Mouse (Mus musculus) mouse embryonic stem cell (cell line): ENCODE results near the gene Epas1.

Experiments
- in situ Hi-C, 2 experiments: fragments of 300-500 bp; cut with MboI; formaldehyde crosslinking; loops; 1 replicate in 1 of 2; 3 replicates in 1 of 2; pipeline ENCODE4 v1.14.3; 2019 to 2020; ENCODE audit warnings: low sequenced_read_pairs in 2 of 2, low pct_unique_long_range_greater_than_20kb in 1 of 2, mixed read lengths in 1 of 2; ENCODE audit not compliant: unreplicated experiment in 1 of 2

The Epas1 gene

DNA sequence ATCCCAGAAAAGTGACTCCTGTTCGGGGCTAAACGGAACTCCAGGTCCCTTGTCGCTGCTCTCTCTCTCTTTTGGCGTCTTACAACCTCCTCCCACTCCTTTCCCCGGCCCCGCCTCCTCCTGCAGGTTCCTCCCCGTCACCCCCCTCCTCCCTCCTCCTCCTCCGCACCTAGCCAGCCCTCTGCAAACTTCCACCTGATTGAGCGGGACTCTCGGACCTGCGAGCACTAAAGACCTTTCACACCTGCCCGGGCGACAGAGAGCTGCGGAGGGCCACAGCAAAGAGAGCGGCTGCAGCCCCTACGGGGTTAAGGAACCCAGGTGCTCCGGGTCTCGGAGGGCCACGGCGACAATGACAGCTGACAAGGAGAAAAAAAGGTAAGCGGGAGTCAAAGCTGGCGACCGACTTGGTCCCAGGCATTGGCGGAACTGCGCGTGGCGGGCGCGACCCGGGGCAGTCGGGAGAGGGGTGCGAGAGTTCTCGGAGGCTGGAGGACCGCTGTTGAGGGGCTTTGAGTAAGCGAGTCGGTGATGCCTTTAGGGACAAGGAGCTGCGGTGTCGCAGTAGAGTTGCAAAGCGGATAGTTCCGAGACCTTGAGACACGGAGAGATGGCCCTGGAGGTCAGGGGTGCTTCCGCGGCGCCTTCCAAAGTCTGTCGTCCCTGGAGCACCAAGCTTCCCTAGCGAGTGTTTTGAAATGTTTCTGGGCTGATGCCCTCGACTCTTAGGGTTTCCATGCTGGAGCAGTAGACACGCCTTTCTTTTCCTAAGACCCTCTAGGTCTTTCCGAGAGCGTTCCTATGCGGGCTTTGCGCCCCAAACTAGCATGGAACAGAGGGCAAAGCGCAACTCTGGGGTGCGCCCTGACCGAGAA lies 668 bp downstream of the Epas1 start:
- in situ Hi-C loops: no loop called here

DNA sequence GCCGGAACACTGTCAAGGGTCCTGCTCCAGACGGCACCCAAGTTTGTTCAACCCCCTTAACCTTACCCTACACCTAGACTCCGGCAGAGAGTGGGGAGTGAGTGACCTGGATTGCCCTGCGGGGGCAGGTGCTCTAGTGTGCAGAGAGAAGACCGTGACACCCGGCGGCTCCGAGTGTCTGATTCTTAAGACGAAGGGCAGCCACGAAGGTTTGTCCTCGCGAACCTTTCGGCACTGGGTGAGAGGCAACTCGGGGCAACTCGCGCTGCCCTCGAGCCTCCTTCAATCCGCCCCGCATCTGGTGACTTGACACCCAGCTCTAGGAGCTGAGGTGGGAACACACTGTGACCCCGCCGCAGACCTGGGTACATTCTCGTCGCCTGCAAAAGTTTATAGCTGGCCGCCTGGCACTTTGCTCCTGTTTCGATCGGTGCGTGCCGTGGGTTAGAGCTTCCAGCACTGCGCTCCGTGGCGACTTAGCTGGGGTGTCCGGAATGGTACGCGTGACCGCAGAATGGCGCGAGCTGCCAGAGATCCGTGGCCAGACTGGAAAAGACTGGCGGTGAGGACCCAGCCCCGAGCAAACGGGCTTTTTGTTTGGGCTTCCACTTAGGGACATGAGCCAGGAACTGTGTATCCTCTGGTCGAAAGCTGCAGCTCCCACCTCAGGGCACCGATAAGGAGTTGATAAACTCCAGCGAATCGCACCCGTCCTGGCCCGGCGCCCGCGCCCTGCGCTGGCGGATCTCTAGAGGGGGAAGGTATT lies 1.5 kb downstream of the Epas1 start:
- in situ Hi-C loops: no loop called here

DNA sequence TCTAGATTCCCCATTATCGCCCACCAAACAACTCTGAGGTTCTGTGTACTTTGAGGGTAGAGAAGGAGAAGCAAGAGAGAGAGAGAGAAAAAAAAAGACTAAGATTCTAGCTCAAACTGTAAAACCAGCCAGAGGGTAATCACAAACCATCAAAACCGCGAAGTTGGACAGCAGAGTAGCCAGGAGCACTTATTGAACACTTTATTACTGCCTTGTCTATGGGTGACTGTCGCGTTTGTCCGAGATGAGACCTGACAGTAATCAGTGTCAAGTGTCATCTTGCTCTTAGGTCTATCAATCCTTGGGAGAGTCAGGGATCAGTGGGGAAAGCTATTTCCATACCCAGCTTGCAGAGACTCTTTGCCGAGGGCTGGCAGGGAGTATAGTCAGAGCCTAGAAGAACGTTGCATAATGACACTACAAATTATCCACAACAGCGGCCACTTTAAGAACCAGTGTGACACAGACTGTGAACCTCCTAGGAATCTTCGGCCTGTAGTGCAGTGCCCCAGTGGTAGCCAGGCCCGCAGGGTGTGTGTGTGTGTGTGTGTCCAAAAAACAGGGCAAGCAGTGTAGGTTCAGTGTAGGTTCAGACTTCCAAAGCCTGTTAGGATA lies 2.2 kb downstream of the Epas1 start:
- in situ Hi-C loops: no loop called here

DNA sequence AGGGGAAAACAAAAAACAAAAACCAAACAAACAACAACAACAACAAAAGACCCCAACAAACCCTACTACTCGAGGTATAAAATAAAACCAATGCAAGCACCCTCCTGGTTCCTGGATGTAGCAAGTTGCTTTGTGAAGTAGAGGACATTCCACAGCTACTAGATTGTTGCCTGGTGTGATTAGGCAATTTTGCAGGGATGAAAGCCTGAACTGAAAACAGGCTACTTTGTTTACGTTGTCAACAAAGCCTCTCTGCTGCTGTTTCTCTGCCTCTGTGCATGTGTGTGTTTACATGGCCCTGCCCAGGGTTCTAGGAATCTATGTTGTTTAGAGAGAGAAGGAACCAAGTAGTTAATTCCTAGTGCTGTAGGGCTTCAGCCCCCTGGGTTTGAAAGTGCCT lies 4.1 kb downstream of the Epas1 start:
- in situ Hi-C loops: no loop called here

DNA sequence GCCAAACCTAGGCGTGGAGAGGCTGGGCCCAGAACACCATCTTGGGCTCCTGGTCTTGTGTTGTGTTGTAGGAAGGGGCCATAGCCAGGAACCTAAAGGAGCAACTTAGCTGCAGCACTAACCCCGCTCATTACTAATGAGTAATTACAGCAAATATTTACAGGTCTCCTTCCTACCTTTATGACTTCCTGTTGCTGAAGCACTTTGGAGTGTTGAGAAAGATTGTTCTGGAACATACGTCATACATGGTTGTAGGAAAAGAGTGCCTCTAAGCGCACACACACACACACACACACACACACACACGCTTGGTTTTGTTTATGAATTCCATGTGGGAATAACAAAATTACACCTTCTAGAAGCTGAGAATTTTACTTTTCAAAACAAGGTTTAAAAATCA lies 8.4 kb downstream of the Epas1 start:
- in situ Hi-C loops: no loop called here

DNA sequence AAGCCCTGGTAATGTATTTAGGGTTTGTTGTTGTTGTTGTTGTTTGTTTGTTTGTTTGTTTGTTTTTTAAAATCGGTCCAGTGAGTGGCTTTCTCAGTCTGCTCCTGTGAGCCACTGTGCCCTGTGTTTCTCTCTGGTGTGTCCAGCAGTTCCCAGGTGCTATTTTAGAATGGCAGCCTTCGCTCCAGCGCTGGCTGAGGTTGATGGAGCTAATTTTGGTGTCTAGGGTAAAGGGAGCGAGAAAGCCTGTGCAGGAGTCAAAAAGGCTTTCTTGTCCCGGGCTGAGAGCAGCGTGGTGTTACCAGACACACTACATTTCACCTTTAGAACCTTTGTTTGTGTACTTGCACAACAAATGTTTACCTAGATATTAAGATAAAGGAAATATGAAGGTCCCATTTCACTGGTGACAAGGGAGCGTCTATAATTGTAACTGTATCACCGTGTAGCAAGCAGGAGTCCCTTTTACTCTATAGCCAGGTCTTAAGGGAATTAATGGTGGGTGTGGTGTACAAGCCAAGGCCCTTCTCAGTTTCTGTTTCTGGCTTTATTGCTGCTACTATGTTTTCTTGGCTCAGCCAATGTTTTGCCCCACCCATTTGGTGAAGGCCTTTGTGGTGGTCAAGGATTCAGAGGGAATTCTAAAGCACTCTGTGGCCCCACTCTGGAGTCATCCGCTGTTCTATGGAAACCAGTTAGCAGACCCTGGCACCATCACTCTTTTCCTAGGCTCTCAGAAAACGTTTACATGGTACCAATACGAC lies 9.2 kb downstream of the Epas1 start:
- in situ Hi-C loops: no loop called here

DNA sequence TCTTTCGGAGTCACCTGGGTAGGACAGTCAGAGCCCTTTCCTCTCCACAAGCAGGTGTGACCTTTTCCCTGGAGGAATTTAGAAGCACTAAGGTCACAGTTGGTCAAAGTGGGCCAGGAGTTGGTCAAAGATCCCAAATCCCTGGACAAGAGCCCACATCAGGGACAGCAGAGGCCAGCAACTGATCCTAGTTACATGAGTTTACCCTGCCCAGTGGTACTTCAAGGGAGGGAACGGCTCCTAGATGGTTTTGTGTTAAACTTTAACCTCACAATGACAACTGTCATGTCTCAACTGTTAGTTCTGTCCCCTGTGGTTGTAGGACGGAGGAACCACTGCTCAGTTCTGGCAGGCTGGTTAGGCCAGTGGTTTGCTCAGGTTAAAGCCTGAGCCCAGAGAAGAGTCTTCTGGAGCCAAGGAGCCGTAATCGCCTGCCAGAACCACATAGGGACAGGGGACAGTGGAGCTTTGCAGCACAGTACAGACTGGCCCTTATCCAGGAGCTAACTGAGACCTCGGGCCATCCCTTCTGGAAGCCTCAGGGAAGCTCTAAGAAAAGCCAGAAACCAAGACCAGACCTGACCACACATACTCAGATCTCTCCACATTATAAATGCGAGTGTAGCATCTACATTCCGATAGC lies 12.4 kb downstream of the Epas1 start:
- in situ Hi-C loops: no loop called here

DNA sequence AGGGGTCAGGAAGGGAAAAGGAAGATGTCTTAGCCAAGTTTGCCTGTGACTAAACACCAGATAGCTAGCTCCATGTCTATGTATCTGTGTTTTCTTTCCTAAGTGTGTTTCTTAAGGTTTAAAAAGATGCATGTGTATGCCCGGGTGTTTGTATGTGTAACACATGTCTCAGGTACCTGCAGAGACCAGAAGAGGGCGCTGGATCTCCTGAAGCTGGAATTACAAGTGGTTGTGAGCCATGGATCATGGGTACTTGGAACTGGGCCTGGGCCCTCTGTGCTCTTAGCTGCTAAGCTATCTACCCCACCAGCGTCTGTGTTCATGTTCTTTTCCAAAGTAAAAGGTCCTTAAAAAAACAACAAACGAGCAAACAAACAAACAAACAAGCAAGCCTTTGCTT lies 12.9 kb downstream of the Epas1 start:
- in situ Hi-C loops: no loop called here

DNA sequence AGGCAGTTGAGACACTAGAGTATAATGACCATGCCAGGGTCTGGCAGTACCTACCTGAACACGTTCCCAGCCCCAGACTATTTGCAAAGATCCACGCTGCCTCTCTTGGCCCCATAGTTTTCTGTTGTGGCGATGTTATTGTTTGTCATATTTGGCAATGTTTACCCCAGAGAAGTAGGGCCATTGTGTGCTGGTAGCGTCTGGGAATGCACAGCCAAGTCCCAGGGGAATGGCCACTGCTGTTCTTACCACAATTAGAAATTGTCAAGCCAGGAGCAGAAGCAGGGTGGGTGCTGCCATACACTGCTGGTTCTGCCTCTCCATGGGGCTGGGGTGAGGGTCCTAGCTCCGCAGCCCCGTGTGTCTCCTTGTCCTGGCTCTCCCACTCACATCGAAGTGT lies 15.1 kb downstream of the Epas1 start:
- in situ Hi-C loops: no loop called here

DNA sequence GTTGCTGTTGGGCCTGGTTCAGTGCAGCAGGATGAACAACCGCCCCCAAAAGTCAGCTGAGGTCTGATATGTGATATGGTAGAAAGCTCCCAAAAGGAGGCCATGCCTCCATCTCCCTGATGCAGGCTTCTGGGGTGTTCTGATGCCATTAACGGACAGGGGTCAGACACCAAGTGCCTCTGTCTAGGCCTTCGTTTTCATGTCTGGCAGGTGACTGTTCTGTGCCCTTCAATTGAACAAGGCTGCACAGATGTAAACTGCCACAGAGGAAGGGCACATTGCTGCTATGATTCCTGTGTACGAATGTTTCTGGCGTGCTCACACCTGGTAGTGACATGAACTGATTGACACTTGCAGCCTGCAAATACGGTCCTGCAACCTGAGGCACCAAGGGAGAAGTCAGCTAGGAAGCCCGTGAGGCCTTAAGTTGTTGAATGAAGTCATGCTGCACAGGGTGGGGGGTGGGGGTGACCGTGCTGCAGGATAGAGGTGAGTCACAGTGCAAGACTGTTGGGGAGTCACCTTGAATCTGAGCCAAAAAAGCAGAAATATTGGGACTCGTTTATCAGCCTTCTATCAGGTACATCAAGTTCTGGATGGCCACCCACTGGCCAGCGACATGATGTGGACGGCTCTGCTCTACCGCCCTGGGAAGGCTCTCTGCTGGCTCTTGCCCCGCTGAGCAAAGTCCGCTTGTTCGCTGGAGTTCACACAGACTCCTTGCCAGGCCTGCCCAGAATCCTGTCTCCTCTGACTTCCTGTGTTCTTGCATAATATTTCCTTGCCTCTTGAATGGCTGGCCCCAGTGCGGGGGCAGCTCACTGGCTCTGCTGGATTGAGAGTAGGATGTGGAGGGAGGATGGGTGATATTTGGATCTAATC lies 16.1 kb downstream of the Epas1 start:
- in situ Hi-C loops: no loop called here

DNA sequence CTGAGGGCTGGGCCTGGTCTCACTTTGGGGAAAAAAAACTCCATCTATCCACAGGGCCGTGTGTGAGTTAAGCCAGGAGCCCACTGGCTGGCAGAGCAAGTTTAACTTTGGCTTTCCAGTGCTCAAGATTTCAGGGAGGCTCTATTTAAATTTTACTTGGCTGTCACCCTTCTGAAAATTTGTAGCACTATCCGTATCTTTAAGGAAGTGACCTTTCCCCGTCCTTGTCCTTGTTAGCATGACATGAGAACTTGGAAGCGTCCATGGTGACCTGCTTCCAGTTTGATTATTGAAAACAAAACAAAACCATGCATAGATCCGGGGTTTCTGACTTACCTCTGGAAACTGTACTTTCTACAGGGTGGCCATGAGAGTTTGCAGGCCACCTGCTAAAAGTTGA lies 17.3 kb downstream of the Epas1 start:
- in situ Hi-C loops: no loop called here

DNA sequence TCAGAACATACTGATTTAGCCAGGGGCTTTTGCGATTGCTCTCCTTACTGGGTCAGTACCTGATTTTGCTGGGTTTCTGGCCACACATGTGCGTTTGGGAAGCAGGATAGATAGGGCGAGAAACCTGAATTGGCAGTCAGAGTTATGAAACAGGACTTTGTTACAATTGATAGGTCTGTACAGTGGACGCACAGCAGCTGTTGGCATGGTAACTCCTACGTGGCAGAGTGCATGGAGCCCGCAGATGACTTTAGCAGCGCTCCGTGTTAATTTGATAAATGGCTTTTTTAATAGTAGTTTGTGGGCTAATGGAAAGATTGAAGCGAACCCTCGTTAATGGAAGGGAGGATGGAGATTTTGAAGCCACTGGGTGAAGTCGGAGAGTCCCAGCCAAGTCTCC lies 18.5 kb downstream of the Epas1 start:
- in situ Hi-C loops: no loop called here

DNA sequence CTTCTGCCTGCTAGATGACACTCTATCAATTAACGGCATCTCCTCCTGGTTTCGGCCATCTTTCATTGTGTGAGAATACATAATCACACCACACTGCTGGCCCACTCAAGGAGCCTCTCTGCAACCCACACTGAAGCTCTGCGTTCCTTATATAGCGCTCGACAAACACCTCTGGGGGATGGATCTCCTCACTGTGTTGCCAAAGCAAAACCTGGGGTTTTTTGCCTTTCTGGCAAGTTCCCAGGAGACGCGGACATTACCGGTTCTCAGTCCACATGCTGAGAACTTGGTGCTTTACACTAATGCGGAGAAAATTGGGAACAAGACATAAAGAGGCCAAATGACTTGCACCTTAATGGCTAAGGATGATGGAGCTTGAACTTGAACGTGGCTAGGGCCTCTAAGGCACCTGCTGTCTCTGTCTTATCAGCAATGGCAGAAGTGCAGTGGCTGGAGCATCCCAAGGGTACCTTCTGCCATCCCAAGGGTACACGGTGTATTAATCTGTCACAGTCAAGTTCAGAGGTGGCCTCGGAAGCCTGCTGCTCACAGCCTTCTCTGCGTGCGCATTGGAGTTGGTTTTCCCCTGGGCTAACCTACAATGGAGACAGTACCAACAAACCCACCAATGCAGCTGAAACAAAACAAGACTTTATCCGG lies 19.6 kb downstream of the Epas1 start:
- in situ Hi-C loops: no loop called here

DNA sequence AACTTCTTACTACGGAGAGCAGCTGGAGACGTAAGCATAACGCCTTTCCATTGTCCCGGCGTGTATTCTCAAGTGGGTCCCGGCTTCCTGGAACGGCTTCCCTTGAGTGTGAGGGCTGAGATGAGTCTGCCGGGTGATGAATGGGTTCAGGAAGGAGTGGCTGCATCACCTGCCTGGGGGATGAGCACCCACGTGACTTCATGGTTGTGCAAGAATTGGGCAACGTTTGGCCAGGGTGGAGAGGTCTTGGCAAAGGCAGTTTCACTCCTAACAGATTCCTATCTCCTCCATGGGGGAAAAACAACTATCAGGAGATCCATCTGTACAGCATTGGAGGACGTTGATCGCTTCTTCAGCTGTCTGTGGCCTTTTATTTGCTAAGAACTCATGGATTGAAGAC lies 23.0 kb downstream of the Epas1 start:
- in situ Hi-C loops: no loop called here

DNA sequence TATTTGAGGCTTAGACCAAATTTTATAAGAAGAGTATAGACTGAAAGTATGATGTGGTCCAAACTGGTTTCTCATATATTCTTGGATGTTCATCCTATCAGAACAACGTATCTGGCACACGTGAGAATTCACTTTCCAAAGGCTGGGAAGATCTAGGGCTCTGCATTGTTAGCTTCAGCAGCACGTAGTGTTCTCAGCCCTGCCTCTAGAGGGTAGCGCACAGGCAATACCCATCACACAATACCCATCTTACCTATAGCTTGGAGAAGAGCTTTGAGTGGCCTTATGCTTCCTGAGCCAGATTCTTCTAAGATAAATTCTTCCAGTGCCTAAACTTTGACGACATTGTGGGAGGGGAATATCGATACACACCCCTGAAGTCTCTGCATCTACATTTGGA lies 24.6 kb downstream of the Epas1 start:
- in situ Hi-C loops: no loop called here

DNA sequence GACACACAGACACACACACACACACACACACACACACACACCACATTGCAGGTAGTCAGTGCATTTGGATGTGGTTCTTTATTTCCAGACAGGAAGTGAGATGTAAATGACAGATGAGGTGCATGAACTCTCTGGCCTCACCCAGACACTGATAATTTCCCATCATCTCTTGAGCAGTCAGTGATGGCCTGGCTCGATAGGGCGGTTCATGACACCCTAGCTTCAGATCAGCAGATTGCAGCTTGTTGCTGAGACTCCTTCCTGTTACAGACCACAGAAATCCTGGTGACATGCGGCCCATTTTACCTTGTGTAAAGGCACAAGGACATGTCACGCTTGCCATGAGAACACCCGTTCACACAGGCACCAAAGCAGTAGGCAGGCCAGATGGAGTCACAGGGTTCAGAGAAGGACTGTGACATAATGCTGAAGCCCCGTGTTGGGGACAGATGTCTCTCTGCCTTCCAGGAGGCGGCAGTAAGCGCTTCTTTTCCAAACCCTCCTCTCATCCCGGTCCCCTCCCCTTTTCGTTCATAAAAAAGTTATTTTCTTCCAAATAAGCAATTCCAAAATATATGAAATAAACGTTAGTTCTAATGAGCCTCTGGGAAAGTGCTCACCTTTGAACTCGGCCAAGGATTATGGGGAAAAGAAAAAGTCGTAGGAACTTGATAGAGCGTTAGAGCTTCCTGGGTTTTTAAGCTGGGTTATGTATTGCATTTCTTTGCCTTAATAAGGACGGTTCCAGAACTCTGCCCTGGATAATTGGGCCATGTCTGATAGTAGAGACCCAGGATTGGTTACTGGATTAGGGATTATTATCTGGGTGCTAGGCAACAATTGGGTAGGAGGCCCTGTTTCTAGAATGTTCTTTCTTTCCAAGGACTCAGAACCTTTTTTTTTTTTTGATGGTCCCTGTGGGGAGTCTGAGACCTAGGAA lies 26.0 kb downstream of the Epas1 start:
- in situ Hi-C loops: no loop called here
